Mouse (Mus musculus): Measurements from ENCODE around the gene Tmem151b. TPM values are rescaled to one million over a fixed set of nuclear protein-coding genes. Genes with fewer than 3 reads are reported as not detected.

Gene Tmem151b
- polyA plus RNA-seq, 1 experiment from 2014 or later = 1.6 TPM

GRCm38 (mm10) chr17:45594881-45595735 lies 45.6 kb upstream of the Tmem151b start:
- 0 out of 2 replicates have a peak, but pooled peaks cover 4% of the 10 kb centered on the region for H3K36me3 ChIP-seq (ENCODE audit: insufficient read depth)
- H3K4me3 ChIP-seq (ENCODE audit: low read depth, low read length) = peak overlapping the region; percentile 63
- peak overlapping the region; percentile 38; the same call in 1 of the 2 replicates for H3K27ac ChIP-seq (ENCODE audit: low read depth)
- peak overlapping the region; percentile 100 for H3K4me2 ChIP-seq
- H3K27me3 ChIP-seq (ENCODE audit: insufficient read depth, low read length) = no peaks in the 10 kb centered on the region
- ATAC-seq (ENCODE audit: insufficient read depth) (peak; percentile 81), DNase-seq (peak; percentile 85)
- H3K9me3 ChIP-seq (ENCODE audit: low read depth, low read length) = no peaks in the 10 kb centered on the region
- no peak for TF ChIP-seq CTCF (IDR thresholded peaks at IDR 0.05; ENCODE audit: low read depth)
- H3K9ac ChIP-seq = peak overlapping the region; percentile 70
- WGBS = under 1% methylated on average over 57 of the region's 58 CpGs
- H3K4me1 ChIP-seq (ENCODE audit: insufficient read depth) = peaks cover 42% of the 10 kb centered on the region

GRCm38 (mm10) chr17:45594195-45594594 lies 44.7 kb upstream of the Tmem151b start:
- no peak overlapping the region for H3K9ac ChIP-seq
- WGBS = 36% methylated on average over 8 of the region's 8 CpGs
- H3K27ac ChIP-seq (ENCODE audit: low read depth) = no peak overlapping the region
- no peak for DNase-seq
- H3K27me3 ChIP-seq (ENCODE audit: insufficient read depth, low read length) = no peaks in the 10 kb centered on the region
- H3K4me2 ChIP-seq = peak overlapping the region; percentile 100
- no peak for ATAC-seq (ENCODE audit: insufficient read depth)
- peaks cover 14% of the 10 kb centered on the region; the same call in 1 of the 2 replicates for H3K36me3 ChIP-seq (ENCODE audit: insufficient read depth)
- H3K4me3 ChIP-seq (ENCODE audit: low read depth, low read length) = peak overlapping the region; percentile 63
- peaks cover 36% of the 10 kb centered on the region for H3K4me1 ChIP-seq (ENCODE audit: insufficient read depth)
- no peak for TF ChIP-seq CTCF (IDR thresholded peaks at IDR 0.05; ENCODE audit: low read depth)
- no peaks in the 10 kb centered on the region for H3K9me3 ChIP-seq (ENCODE audit: low read depth, low read length)

- H3K4me1 ChIP-seq (ENCODE audit: insufficient read depth) = peaks cover 32% of the 10 kb centered on the region
- peak overlapping the region; percentile 100 for H3K4me2 ChIP-seq
- ATAC-seq (ENCODE audit: insufficient read depth) = no peak
- H3K4me3 ChIP-seq (ENCODE audit: low read depth, low read length) = peak overlapping the region; percentile 63
- WGBS = 28% methylated on average over 8 of the region's 8 CpGs
- peak overlapping the region; percentile 29 for H3K9ac ChIP-seq
- H3K36me3 ChIP-seq (ENCODE audit: insufficient read depth) = peaks cover 16% of the 10 kb centered on the region; the same call in 1 of the 2 replicates
- H3K27me3 ChIP-seq (ENCODE audit: insufficient read depth, low read length) = no peaks in the 10 kb centered on the region
- TF ChIP-seq CTCF (IDR thresholded peaks at IDR 0.05; ENCODE audit: low read depth) = peak; percentile 31; the same call in 1 of the 2 replicates
- DNase-seq = no peak
- peak overlapping the region; percentile 55; the same call in 1 of the 2 replicates for H3K27ac ChIP-seq (ENCODE audit: low read depth)
- no peaks in the 10 kb centered on the region for H3K9me3 ChIP-seq (ENCODE audit: low read depth, low read length)
Observed at GRCm38 (mm10) chr17:45593479-45593878, 44.0 kb upstream of the Tmem151b start.

- peak overlapping the region; percentile 63; the same call in 1 of the 2 replicates for H3K4me3 ChIP-seq (ENCODE audit: low read depth, low read length)
- peak; percentile 50 for DNase-seq
- WGBS = 41% methylated on average over 8 of the region's 8 CpGs
Observed at GRCm38 (mm10) chr17:45592606-45593431, 43.3 kb upstream of the Tmem151b start.

GRCm38 (mm10) chr17:45591701-45592605 lies 42.5 kb upstream of the Tmem151b start:
- Histone ChIP-seq H3K36me3 (ENCODE audit: insufficient read depth) (peaks cover 23% of the 10 kb centered on the region), H3K9me3 (ENCODE audit: low read depth, low read length) (no peaks in the 10 kb centered on the region), H3K9ac (no peak overlapping the region), H3K4me2 (peak overlapping the region; percentile 100), H3K27ac (ENCODE audit: low read depth) (no peak overlapping the region; the same call in 1 of the 2 replicates), H3K4me1 (ENCODE audit: insufficient read depth) (peaks cover 32% of the 10 kb centered on the region), H3K27me3 (ENCODE audit: insufficient read depth, low read length) (no peaks in the 10 kb centered on the region), H3K4me3 (ENCODE audit: low read depth, low read length) (peak overlapping the region; percentile 12; the same call in 1 of the 2 replicates)
- no peak for TF ChIP-seq CTCF (IDR thresholded peaks at IDR 0.05; ENCODE audit: low read depth)
- ATAC-seq (ENCODE audit: insufficient read depth) (no peak), DNase-seq (no peak)
- 45% methylated on average over 16 of the region's 16 CpGs for WGBS

More at GRCm38 (mm10) chr17:45592606-45593431, 43.3 kb upstream of the Tmem151b start:
- no peak for TF ChIP-seq CTCF (IDR thresholded peaks at IDR 0.05; ENCODE audit: low read depth)
- peaks cover 16% of the 10 kb centered on the region; the same call in 1 of the 2 replicates for H3K36me3 ChIP-seq (ENCODE audit: insufficient read depth)
- H3K4me2 ChIP-seq = peak overlapping the region; percentile 100
- no peaks in the 10 kb centered on the region for H3K27me3 ChIP-seq (ENCODE audit: insufficient read depth, low read length)
- H3K27ac ChIP-seq (ENCODE audit: low read depth) = peak overlapping the region; percentile 55
- H3K9ac ChIP-seq = peak overlapping the region; percentile 29
- ATAC-seq (ENCODE audit: insufficient read depth) = no peak
- H3K4me1 ChIP-seq (ENCODE audit: insufficient read depth) = peaks cover 32% of the 10 kb centered on the region
- H3K9me3 ChIP-seq (ENCODE audit: low read depth, low read length) = no peaks in the 10 kb centered on the region

- Histone ChIP-seq H3K9me3 (ENCODE audit: low read depth, low read length) (no peaks in the 10 kb centered on the region), H3K9ac (no peak overlapping the region), H3K27ac (ENCODE audit: low read depth) (no peak overlapping the region), H3K4me2 (no peak overlapping the region), H3K36me3 (ENCODE audit: insufficient read depth) (peaks cover 34% of the 10 kb centered on the region), H3K27me3 (ENCODE audit: insufficient read depth, low read length) (no peaks in the 10 kb centered on the region), H3K4me1 (ENCODE audit: insufficient read depth) (peaks cover 28% of the 10 kb centered on the region), H3K4me3 (ENCODE audit: low read depth, low read length) (no peak overlapping the region)
- WGBS = 64% methylated on average over 6 of the region's 6 CpGs
- TF ChIP-seq CTCF (IDR thresholded peaks at IDR 0.05; ENCODE audit: low read depth) = no peak
- DNase-seq (no peak), ATAC-seq (ENCODE audit: insufficient read depth) (no peak)
Observed at GRCm38 (mm10) chr17:45590410-45590809, 40.9 kb upstream of the Tmem151b start.
